Mouse (Mus musculus): ENCODE data around the gene Elovl3. TPM values are rescaled to one million over a fixed set of nuclear protein-coding genes. Genes with fewer than 3 reads are reported as not detected.
A peak's percentile ranks its signal among the peaks of the same experiment; 100 is the strongest.
"Not testable (repeated sequence)": the region's sequence is repeated elsewhere in the genome, so short reads cannot be mapped to it uniquely, and the experiment has no call there.

The Elovl3 gene
- total and polyA plus RNA-seq, 2 experiments from 2014 or later, result 0.11 TPM; not detected in 1

GRCm38 (mm10) chr19:46148372-46148760 is 16.7 kb downstream of the Elovl3 start:
- WGBS, result 0% methylated on average over 27 of the region's 27 CpGs
- DNase-seq, result peak; percentile 74
- Histone ChIP-seq H3K4me3 (ENCODE audit: low read depth, low read length) (peak overlapping the region; percentile 40), H3K9ac (no peak overlapping the region), H3K27me3 (ENCODE audit: insufficient read depth, low read length) (peaks cover 52% of the 10 kb centered on the region), H3K9me3 (ENCODE audit: low read length) (no peaks in the 10 kb centered on the region), H3K27ac (ENCODE audit: low read depth, low read length) (no peak overlapping the region), H3K4me2 (ENCODE audit: low read depth) (peak overlapping the region; percentile 83), H3K36me3 (ENCODE audit: insufficient read depth) (no peaks in the 10 kb centered on the region), H3K4me1 (ENCODE audit: insufficient read depth) (peaks cover 17% of the 10 kb centered on the region; the same call in 1 of the 2 replicates)
- ATAC-seq, result peak; percentile 26; the same call in 1 of the 2 replicates
- TF ChIP-seq CTCF (IDR thresholded peaks at IDR 0.05; ENCODE audit: low read depth), result no peak

DNA sequence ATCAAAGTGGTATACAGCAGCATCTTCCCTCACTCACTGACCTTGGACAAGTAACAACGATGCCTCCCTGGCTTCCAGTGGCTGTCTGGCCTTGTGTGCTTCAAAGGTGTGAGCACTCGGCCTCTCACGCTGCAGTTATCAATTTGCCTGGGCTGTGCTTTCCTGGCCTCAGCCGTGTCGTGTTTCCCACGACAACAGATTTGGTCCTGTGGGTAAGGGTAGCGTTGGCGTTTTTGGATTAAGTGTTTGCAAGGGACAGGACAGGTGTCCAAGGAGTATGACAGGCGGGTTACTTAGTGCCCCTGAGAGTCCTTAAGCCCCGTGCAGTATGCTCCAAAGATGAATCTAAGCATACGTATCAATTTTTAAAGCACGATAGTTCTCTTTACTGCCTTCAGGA is 17.4 kb downstream of the Elovl3 start:
- H3K27ac ChIP-seq (ENCODE audit: low read depth, low read length), result no peak overlapping the region
- H3K9me3 ChIP-seq (ENCODE audit: low read length), result no peaks in the 10 kb centered on the region
- peak overlapping the region; percentile 40; the same call in 1 of the 2 replicates for H3K4me3 ChIP-seq (ENCODE audit: low read depth, low read length)
- ATAC-seq (no peak), DNase-seq (no peak)
- H3K4me1 ChIP-seq (ENCODE audit: insufficient read depth), result peaks cover 24% of the 10 kb centered on the region; the same call in 1 of the 2 replicates
- no peaks in the 10 kb centered on the region for H3K36me3 ChIP-seq (ENCODE audit: insufficient read depth)
- H3K27me3 ChIP-seq (ENCODE audit: insufficient read depth, low read length), result peaks cover 52% of the 10 kb centered on the region
- no peak for TF ChIP-seq CTCF (IDR thresholded peaks at IDR 0.05; ENCODE audit: low read depth)
- WGBS, result 28% methylated on average over 12 of the region's 12 CpGs
- H3K9ac ChIP-seq, result no peak overlapping the region
- H3K4me2 ChIP-seq (ENCODE audit: low read depth), result peak overlapping the region; percentile 83; the same call in 1 of the 2 replicates

DNA sequence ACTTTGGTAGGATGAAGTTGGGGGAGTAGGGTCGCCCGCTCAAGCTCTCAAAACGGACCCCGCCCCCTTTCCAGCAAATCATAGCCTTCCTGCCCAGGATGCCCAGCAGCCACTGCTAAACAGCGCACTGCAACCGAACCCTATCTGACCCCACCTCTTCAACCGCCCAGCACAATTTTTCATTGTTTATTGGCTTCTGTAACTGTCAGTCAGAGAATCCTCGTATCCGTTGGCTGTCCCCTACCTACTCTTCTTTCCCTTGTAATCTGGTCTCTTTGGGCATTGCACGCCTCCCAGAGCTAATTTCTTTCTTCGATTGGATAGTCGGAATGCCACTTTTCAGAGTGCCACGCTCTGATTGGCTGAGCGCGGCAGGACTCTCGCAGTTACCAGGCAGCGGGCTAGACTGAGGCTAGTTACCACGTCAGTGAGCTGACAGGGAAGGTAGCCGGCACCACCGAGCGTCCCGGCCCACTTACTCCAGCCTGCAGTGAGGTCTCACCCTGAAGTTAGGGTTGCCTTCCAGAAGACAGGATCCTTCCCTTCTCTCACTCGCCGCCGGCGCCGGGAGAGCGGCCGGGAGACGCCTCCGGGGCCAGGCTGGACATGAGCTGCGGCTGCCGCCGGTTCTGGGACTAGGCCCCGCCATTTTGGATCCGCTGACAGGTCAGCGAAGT is 20.6 kb downstream of the Elovl3 start, which contains the start of gene Gbf1:
Gene Gbf1 (plus strand): TSS at position 383 of the 677 bp plus-strand sequence.
- 2% methylated on average over 37 of the region's 37 CpGs for WGBS
- Histone ChIP-seq H3K9ac (peak within 1 kb of the TSS; percentile 69), H3K9me3 (ENCODE audit: low read length) (no peaks in the 10 kb centered on the region), H3K27ac (ENCODE audit: low read depth, low read length) (peak within 1 kb of the TSS; percentile 74), H3K4me1 (ENCODE audit: insufficient read depth) (peaks cover 27% of the 10 kb centered on the region; the same call in 1 of the 2 replicates), H3K36me3 (ENCODE audit: insufficient read depth) (no peaks in the 10 kb centered on the region), H3K27me3 (ENCODE audit: insufficient read depth, low read length) (peaks cover 30% of the 10 kb centered on the region), H3K4me3 (ENCODE audit: low read depth, low read length) (peak within 1 kb of the TSS; percentile 69), H3K4me2 (ENCODE audit: low read depth) (peak within 1 kb of the TSS; percentile 69)
- no peak for TF ChIP-seq CTCF (IDR thresholded peaks at IDR 0.05; ENCODE audit: low read depth)
- peak; percentile 98 for DNase-seq
- peak; percentile 98 for ATAC-seq

GRCm38 (mm10) chr19:46165950-46166349 is 34.3 kb downstream of the Elovl3 start:
- Histone ChIP-seq H3K9ac (no peak overlapping the region), H3K4me2 (ENCODE audit: low read depth) (no peak overlapping the region), H3K4me1 (ENCODE audit: insufficient read depth) (no peaks in the 10 kb centered on the region), H3K36me3 (ENCODE audit: insufficient read depth) (peaks cover 23% of the 10 kb centered on the region; the same call in 1 of the 2 replicates), H3K27ac (ENCODE audit: low read depth, low read length) (no peak overlapping the region), H3K4me3 (ENCODE audit: low read depth, low read length) (no peak overlapping the region), H3K9me3 (ENCODE audit: low read length) (no peaks in the 10 kb centered on the region), H3K27me3 (ENCODE audit: insufficient read depth, low read length) (no peaks in the 10 kb centered on the region)
- no peak for TF ChIP-seq CTCF (IDR thresholded peaks at IDR 0.05; ENCODE audit: low read depth)
- DNase-seq (no peak), ATAC-seq (no peak)
- 93% methylated on average over 3 of the region's 3 CpGs for WGBS

GRCm38 (mm10) chr19:46167169-46167568 is 35.5 kb downstream of the Elovl3 start:
- not testable (repeated sequence) for H3K9ac ChIP-seq; H3K4me1 ChIP-seq (ENCODE audit: insufficient read depth); H3K27ac ChIP-seq (ENCODE audit: low read depth, low read length); H3K27me3 ChIP-seq (ENCODE audit: insufficient read depth, low read length); H3K4me3 ChIP-seq (ENCODE audit: low read depth, low read length); ATAC-seq; H3K4me2 ChIP-seq (ENCODE audit: low read depth); DNase-seq; H3K9me3 ChIP-seq (ENCODE audit: low read length)
- WGBS, result 100% methylated on average over 1 of the region's 2 CpGs
- peaks cover 30% of the 10 kb centered on the region; the same call in 1 of the 2 replicates for H3K36me3 ChIP-seq (ENCODE audit: insufficient read depth)

DNA sequence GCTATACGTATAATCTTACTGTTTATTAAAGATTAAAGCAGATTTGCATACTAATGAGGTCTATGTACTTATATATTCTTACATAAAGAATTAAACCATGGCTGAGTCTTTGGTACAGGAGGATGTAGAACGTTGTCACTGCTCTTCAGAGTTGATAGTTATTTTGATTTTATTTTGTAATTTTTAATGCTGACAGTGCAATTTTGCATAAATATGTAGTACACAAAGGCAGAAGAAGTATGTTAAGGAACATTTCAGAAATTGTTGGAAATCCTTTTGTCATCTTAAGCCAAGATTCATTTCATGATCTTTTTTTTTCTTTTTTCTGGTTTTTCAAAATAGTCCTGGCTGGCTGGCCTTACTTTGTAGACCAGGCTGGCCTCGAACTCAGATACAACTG is 37.7 kb downstream of the Elovl3 start:
- no peaks in the 10 kb centered on the region for H3K27me3 ChIP-seq (ENCODE audit: insufficient read depth, low read length)
- no peak for DNase-seq
- no peak overlapping the region for H3K27ac ChIP-seq (ENCODE audit: low read depth, low read length)
- H3K4me3 ChIP-seq (ENCODE audit: low read depth, low read length), result no peak overlapping the region
- H3K9ac ChIP-seq, result no peak overlapping the region
- no peaks in the 10 kb centered on the region for H3K4me1 ChIP-seq (ENCODE audit: insufficient read depth)
- no peak overlapping the region for H3K4me2 ChIP-seq (ENCODE audit: low read depth)
- no peak for TF ChIP-seq CTCF (IDR thresholded peaks at IDR 0.05; ENCODE audit: low read depth)
- peaks cover 28% of the 10 kb centered on the region; the same call in 1 of the 2 replicates for H3K36me3 ChIP-seq (ENCODE audit: insufficient read depth)
- 67% methylated on average over 3 of the region's 3 CpGs for WGBS
- H3K9me3 ChIP-seq (ENCODE audit: low read length), result no peaks in the 10 kb centered on the region
- ATAC-seq, result no peak

DNA sequence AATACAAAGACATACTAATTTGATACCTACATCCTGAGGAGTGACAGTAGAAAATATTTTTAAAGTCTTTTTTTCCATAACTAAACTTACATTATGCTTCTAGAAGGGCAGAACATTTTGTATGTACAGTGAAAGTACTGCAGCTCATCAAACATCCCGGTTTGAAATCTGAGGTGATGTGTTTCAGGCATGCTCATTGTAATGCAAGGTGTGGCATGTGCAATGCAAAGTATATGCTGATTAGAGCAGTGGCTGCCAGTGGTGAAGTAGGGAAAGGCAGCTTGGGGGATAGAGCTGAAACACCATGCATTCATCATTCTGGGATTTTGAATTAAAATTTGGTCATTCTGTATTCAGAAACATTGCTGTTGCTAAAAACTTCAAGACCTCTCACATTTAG is 38.2 kb downstream of the Elovl3 start:
- no peak overlapping the region for H3K27ac ChIP-seq (ENCODE audit: low read depth, low read length)
- H3K36me3 ChIP-seq (ENCODE audit: insufficient read depth), result peaks cover 24% of the 10 kb centered on the region; the same call in 1 of the 2 replicates
- no peaks in the 10 kb centered on the region for H3K27me3 ChIP-seq (ENCODE audit: insufficient read depth, low read length)
- no peak overlapping the region for H3K4me3 ChIP-seq (ENCODE audit: low read depth, low read length)
- no peaks in the 10 kb centered on the region for H3K4me1 ChIP-seq (ENCODE audit: insufficient read depth)
- no peaks in the 10 kb centered on the region for H3K9me3 ChIP-seq (ENCODE audit: low read length)
- DNase-seq, result no peak
- no peak overlapping the region for H3K4me2 ChIP-seq (ENCODE audit: low read depth)
- TF ChIP-seq CTCF (IDR thresholded peaks at IDR 0.05; ENCODE audit: low read depth), result no peak
- no peak overlapping the region for H3K9ac ChIP-seq
- 54% methylated on average over 1 of the region's 1 CpGs for whole genome bisulfite sequencing
- no peak for ATAC-seq
